Mouse (Mus musculus) mature B cell (primary cell): ENCODE results near the gene Fam187a.

Experiments
- in situ Hi-C: fragments of 300-500 bp; cut with MboI; formaldehyde crosslinking; loops from 2 replicates; pipeline ENCODE4 v1.14.3; 2019

Fam187a gene

DNA sequence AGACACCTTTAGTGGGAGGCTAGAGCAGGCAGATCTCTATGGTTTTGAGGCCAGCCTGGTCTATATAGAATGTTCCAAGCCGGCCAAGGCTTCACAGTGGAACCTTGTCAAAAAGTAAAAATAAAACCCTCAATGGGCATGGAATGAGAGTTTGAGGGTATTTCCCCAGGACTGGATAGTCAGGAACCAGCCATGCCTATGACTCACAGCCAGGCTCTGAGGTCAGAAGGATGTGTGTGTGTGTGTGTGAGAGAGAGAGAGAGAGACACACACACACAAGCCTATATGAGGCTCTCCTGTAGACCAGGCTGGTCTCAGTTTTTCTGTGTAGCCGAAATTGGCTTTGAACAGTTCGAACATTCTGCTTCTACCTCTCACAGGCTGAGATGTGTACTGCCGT lies 9.7 kb downstream of the Fam187a start:
- in situ Hi-C loops = no loop called here

DNA sequence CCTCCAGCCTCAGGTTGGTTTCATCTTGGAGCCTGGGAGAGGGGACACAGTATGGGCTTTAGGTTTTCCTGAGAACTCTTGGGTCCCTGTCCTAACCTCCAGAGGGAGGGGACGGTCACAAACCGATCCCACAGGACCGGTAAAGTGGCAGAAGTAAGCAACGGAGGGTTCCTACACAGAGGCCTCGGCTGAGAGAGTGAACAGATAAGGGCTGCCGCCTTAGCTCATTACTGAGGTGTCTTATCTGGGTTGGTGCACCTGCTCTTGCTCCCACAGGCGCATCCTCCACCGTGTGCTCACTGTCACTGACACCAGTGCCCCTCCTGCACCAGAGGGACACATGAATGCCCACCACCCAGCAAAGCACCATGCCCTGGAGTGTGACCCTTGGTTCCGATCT lies 10.8 kb downstream of the Fam187a start:
- in situ Hi-C loops = no loop called here

DNA sequence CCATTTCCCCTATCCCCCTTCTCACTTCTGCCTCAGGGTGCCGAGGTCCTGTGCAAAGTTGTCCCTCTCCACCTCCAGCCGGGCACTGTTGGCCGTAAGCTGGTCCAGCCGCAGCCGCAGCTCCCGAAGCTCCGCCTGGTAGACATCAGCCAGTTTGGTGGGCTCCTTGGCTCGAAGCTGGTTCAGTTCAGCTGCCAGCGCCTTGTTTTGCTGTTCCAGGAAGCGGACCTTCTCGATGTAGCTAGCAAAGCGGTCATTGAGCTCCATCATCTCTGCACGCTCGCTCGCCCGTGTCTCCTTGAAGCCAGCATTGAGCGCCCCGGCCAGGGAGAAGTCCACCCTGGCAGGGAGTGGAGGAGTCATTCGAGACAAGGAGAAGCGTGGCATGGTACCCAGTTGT lies 11.7 kb downstream of the Fam187a start:
- in situ Hi-C loops = no loop called here

DNA sequence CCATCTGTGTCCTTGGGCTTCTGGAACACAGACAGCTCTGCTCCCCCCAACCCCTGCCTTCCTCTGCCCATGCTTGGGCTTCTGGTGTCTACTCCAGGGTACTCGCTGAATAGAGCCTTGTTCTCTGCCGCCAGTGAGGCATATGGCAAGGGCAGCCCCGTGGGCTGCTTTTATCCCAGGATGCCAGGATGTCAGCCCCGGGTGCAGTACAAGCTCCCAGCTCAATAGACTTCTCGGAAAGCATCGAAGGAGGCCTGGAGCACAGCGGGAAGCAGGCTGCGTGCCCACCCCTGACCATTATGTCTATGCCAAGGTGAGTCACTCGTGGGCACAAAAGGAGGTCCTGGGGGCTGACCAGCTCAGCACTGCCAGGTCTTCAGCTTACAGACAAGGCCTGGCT lies 13.4 kb downstream of the Fam187a start:
- in situ Hi-C loops = no loop called here

DNA sequence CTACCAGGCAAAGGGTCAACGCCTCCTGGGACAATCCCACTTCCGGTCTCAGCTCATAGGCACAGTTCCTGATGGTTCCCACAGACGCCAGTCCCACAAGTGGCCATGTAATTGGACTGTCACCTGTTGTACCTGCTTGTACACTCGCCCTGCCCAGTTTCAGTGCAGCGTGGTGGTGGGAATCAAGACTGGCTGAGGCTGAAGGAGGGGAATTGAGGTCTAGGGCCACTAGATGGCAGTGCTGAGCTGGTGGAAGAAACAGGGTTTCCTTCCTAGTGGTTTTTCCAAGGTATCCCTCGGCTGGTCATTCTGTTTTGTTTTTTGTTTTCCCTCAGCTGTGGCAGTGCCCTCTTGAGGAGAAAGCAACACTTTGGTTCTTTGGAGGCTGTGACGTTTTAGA lies 15.8 kb downstream of the Fam187a start, which contains the start of gene Gfap:
TSS of gene Gfap (minus strand) at position 150 of the 400 bp plus-strand sequence.
- in situ Hi-C loops = no loop called here

DNA sequence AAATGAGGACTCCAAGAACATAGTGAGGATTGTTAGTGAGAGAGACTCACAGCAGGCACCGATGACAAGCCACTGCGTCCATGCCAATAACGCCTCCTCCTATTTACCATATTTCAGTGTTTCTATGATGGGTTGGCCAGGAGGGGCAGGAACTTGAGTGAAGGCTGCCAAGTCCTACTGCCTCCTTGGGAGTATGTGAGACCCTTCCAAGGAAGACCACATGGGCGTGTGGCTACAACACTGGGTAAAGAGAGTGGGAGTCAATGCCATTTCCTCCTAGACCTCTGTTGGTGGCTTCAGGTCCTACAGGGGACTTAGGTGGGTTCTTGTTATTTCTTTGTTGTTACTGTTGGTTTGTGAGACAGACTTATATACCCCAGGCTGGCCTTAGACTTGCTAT lies 16.2 kb downstream of the Fam187a start:
- in situ Hi-C loops = no loop called here

DNA sequence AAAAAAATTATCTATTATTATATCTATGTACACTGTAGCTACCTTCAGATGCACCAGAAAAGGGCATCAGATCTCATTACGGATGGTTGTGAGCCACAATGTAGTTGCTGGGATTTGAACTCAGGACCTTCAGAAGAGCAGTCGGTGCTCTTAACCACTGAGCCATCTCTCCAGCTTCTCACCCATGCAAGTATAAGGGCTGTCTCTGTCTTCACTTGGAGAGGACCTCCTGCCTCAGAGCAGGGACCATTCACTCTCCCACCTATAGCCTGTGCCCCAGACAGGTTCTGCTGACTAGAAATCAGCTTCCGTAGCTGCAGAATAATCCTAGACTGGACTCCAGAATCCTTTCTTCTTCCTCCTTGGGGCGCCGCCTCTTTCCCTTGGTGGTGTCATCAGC lies 17.1 kb downstream of the Fam187a start:
- in situ Hi-C loops = no loop called here

DNA sequence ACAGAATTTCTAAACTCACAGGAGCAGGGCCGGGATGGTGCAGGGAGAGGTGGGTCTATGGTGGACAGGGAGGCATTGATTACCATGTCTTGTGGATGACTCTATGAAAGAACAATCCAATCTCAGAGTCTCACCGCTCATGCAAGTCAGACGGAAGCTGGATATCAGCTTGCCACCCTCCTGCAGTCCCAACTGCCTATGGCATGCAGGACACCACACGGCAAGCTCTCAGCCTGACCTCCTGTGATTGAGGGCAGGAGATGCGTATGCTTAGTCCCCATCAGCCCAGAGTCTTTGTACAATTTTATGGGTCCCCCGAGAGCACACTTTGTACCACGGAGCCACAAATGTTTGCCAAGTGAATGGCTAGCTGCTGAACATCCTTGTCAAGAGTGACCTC lies 18.7 kb downstream of the Fam187a start:
- in situ Hi-C loops = no loop called here

DNA sequence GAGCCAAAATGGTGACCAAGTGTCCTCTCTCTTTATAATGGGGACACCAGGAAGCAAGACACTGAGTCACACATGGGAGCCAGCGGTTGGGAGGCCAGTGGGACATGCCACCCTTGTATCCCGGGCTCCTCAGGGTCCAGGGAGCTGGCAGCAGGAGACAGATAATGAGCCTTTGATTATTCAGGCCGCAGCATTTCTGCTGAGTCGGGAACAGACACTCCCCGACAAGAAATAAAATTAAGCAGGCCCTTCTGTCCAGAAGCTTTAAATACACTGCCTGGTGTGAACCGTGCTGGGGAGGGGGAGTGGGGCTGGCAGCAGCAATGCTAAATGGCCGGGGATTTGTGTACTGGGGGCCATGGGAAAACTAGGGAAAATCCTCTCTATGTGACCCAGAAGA lies 26.4 kb downstream of the Fam187a start:
- in situ Hi-C loops = no loop called here

DNA sequence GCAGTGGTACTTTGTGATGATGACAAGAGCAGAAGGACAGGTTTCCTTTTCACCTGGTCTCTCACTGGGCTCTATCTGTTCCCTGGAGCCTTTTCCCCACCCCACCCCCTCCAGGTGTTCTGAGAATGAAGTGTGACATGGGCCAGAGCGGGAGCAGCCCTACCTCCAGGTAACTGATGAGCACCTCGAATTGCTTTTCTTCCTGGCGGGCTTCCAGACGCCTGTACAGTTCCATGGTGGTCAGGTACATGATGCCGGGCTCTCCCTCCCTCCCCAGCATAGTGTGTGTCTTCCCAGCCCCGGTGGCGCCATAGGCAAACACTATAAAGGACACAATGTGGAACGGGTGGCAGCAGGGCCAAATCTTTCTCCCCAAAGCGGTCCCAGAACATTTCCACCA lies 30.4 kb downstream of the Fam187a start:
- in situ Hi-C loops = no loop called here

DNA sequence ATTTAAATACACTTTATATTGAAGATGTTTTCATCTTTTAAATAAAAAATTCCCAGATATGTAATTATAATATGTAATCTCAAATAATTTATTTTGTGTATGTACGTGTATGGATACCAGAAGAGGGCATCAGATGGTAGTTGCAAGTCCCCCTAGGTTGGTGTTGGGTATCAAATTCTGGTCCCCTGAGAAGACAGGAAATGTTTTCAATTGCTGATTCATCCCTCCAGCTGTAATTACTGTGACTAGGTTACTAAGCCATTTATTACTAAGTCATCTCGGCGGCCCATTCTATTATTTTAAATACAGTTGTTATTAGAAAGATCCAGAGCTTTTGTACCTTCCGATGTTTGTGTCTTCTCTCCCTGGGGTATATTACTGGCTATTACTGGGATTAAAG lies 33.1 kb downstream of the Fam187a start:
- in situ Hi-C loops = no loop called here

DNA sequence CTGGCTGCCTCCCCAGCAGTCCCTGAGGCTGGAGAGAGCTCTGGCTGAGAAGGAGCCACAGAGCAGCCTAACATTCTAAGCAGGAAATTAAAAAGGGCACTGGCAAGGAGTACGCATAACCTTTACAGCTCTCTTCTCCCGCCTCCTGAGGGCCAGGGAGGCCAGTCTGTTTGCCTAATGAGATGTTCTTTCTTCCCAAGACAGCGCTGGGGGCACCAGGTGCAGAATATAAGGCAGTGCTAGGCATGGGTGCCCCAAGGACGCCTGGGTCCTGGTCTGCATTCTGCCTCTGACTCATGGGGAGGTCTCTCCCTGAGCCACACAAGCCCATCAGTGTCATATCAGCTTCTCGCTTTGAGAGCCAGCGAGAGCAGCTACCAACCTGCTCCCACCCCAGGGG lies 36.5 kb downstream of the Fam187a start:
- in situ Hi-C loops = no loop called here

DNA sequence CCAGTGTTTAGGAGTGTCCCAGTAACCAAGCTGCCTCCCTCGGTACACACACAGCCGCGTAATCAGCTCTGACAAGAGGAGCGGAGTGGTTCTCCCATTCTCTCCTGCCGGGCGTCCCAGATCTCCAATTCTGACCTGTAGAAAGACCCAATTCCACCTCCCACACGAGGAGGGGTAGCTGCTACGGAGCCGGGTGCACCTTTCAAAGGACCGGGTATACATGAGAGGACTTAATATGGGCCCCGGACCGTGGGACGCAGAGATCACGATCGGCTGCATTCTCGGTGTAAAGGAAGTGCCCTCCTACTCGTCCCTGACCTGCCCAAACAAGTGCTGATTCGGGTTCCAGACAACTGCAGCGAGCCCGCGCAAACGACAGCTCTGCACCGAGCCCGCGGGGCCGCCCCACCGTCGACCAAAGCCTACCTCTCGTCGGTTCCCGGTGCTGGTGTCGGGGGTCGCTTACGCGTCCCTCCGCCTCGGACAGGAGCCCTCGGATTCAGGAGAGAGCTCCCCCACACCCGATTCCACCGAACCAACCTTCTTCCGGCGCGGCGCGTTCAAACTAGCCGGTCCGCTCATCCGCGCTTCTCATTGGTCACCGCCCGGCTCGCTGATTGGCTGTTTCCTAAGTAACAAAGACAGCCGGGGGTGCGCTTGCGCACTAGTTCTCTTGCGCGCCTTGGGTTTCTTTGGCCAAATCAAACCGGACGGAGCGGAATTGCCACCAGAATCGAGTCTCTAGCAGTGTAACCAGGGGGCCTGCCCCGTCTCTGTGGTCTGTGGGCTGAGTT lies 39.8 kb downstream of the Fam187a start, which contains the start of gene Kif18b:
TSS of gene Kif18b (minus strand) at position 568 of the 794 bp plus-strand sequence.
- in situ Hi-C loops = no loop called here

DNA sequence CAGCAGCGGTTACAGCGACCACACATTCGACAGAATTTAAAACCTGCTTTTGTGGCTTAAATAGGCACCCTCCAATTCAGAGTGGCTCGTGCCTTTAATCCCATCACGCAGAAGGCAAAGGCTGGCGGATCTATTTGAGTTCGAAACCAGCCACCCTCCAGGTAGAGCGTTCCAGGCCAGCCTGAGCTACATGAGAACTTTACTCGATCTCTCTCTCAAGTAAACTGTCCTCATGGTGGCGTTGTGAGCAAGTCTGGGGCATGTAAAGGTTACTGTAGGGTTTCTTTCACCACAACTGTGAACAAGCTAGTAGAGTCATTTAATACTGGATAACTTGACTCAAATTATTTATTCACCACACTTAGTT lies 40.4 kb downstream of the Fam187a start:
- in situ Hi-C loops = no loop called here

DNA sequence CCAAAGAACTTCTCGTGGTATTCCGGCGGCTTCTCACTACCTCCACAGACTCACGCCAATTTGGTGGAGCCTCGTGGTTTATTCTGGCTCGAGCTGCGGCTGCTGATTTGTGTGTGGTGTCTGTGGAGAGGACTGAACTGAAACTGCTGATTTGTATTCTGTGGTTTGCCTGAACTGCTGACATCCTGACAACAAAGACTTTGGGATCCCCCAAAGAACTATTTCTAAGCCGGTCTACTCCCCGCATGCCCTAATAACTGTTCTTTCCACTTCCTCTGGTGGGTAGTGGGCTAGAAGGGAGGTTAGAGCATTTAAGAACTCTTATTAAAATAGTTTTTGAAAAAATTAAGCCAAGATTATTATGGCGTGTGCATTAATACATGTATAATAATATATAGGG lies 45.7 kb downstream of the Fam187a start:
- in situ Hi-C loops = no loop called here

DNA sequence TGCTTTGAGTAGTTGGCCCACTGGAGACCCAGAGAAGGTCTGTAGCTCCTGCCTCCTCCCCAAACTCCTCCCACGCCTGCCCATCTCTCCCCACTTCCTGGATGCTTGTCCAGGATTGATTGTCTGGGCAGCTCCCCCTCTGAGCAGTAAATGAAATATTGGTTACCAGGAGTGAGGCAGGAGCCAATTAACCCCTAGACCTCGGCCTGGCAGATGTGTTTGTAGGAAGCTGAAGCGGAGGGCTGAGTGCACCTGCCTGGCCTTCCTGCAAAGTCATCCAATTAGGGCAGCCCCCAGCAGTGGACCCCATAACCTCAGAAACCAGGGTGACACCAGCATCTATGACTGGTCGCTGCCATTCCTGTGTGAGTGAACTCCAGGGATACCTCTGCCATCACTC lies 51.3 kb downstream of the Fam187a start:
- in situ Hi-C loops = no loop called here
